Mouse (Mus musculus) brain, embryonic 14.5 days (tissue): ENCODE measurements around the gene Sdsl.

ENCODE experiments used
- CTCF ChIP-seq: fragments of 200-500 bp; IDR thresholded peaks from 2 replicates; pipeline ENCODE4 v1.5.1; 2012; ENCODE audit warnings: inconsistent platforms, mild to moderate bottlenecking, moderate library complexity, borderline replicate concordance; ENCODE audit not compliant: insufficient read depth, insufficient read length; ENCODE audit errors: extremely low read depth
- POLR2A ChIP-seq: fragments of 200-500 bp; IDR thresholded peaks from 2 replicates; pipeline ENCODE4 v1.6.1; 2012; ENCODE audit warnings: mild to moderate bottlenecking, inconsistent platforms, borderline replicate concordance; ENCODE audit not compliant: poor library complexity, insufficient read depth, insufficient read length, severe bottlenecking; ENCODE audit errors: extremely low read depth

DNA sequence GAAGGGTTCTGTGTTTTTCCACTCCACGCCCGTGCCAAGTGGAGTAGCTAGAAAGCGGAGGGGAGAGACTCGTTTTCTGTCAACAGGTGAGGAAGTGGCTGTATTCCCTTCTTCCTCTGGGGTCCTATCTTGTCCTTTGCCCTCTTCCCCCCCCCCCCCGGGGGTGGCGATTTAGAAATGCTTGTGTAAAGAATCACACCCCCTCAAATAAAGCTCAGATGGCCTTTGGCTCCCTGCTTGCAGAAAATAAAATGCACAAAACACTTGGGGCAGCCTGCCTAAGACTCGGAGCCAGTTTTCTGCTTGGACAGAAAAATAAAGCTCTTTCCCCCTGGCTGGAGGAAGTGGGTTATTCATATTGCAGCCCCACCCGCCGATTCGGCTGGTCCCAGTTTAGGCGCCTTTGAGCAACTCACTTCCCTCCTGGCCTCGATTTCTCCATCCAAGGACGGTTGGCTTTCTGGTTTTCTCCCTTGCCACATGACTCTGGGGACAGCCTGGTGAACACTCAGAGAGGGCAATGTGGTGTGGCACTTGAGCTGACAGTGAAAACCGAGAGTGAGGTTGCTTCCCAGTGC, 39.1 kb upstream of the Sdsl start:
- TF ChIP-seq POLR2A = no peak
- no peak for TF ChIP-seq CTCF
